Mouse (Mus musculus): ENCODE measurements around the gene Lats2.

Lats2 gene

DNA sequence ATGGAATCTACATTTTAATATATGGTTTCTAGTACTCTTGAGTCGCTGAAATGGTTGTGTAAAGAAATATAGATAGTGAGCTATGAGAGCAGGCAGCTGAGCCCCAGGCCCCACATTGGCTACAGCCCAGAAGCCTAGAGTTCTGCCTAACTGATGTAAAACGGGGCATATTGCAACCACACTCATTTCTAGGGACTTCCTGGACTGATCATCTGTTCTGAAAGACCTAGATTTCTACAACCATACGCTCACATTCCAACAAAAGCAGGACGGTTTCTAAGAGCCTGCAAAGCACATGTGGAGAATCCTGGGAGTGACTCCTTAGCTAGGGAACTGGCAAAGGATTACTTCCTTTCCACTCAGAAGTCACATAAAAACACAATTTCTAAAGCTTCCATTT, 22.0 kb downstream of the Lats2 start:
- DNase-seq = no peak

DNA sequence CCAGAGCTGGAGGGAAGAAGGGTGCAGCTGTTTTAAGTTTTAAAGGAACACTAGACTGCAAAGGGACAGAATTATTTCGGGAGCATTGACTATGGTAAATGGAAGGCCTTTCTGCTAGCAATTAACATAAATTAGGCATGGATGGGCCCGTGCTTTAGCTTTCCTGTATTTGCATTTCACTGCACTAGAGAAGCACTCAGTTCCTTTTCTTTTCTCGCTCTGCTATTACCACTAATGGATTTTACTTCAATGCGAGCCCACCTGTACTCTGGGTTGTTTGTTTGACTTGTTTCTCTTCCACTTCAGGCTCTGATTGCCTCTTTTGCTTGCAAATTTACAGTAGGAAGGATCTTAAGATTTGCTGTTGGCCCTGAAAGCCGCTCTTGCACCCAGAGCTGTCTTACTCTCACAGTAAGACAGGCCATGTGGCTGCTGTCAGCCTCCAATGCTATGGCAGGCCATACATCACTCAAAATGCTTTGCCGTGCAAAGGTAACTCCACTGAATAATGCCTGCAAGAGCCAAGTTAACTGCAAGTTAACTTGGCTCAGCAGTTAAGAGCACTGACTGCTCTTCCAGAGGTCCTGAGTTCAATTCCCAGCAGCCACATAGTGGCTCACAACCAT, 25.4 kb downstream of the Lats2 start:
- DNase-seq = no peak

DNA sequence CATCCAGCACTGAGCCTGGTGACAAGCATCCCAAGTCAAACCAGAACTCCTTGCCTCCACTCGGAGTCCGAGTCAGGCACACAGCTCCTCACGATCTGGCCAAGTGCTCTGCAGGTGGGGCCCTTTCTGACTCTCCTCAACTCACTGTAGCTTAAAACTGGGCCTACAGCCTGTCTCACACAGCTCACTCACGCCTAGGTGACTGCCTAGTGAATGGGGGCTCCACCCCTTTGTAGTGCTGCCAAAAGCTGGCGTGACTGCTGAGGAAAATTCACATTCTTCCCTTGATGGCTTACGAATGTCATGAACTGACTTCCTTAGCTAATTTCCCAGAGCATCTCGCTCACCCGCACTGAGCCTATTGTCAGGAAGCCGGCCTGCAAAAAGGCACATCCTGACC, 27.7 kb downstream of the Lats2 start:
- peak; percentile 80 for DNase-seq

DNA sequence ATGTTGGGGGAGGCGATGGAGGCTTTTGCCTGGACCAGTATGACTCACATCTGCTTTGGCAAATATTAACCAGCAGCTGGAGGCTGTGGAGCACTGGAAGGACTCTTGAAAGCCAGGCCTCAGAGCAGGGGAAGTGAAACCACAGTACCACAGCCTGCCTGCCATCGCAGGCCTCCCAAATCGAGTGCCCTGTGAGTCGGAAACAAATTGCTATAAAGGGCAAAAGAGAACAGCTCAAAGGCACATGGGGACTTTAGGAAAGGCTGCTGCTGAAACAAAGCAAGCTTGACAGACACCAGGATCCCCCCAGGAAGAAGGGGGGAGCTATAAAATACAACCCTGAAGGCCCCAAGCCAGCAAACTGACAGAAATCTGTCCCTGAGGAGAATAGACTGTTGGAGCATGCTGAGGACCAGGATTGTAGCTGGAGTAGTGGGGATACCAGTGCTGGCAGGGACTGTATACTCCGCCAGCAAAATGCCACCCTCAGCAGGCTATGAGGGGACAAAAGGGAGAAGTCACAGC, 28.2 kb downstream of the Lats2 start:
- DNase-seq = peak; percentile 60

DNA sequence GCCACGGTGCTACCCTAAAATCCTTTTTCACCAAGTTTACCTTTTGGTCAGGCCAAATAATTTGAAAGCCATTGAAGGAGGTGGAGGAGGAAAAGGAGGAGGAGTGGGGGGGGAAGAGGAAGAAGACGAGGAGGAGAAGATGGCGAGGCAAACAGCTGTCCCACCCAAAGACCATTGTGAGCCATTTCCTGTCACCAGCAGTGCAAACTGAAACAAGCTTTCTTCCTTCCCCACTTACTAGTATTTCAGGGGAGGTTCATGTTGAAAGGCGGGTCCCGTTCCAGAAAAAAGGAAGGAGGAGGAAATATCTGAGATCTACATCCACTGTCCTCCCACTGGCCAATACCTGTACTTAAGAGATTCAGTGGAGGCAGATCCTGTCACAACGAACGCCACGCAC, 28.8 kb downstream of the Lats2 start:
- no peak for DNase-seq

DNA sequence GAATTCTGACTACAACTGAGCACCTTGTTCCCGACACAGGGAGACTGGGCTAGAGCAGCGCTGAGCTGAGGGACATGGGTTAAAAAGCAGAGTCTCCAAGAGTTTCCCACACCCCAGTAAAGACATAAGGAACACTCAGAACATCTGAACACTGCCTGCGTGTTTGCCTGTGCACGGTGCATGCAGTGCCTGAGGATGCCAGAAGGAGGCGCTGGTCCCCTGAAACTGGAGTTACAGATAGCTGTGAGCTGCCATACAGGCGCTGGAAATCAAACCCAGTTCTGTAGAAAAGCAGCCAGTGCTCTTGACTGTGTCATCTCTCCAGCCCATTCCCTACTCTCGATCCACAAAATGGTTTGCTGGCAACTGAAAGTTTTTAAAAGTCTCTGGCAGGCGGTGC, 32.0 kb downstream of the Lats2 start:
- no peak for DNase-seq

DNA sequence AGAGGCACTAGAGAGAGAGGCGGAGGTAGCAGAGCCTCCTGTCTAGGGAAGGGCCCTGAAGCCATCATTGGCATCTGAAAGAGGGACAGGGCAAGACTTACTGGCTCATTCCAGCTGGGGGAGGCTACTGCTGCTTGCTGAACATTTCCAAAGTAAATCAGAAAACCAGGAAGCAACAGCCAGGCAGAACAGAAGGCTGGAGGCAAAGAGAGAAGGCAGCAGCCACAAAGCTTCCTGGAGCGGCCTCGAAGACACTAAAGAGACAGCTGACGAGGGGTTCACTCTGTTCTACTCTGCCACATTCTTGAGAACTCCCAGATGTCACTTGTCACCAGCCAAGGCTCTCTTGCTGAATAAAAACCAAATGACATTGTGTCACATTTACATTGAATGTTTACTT, 33.7 kb downstream of the Lats2 start:
- no peak for DNase-seq

DNA sequence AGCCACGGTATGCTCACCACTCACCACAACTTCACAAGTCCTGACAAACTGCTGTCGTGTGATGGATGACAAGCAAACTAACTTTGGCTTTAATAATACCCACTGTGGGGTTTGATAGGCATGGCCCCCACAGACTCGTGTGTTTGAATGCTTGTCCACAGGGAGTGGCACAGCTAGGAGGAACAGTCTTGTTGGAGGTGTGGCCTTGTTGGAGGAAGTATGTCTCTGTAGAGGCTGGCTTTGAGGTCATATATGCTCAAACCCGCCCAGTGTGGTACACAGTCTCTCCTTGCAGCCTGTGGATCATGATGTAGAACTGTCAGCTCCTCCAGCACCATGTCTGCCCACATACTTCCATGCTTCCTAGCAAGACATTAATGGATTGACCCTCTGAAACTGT, 39.9 kb downstream of the Lats2 start:
- no peak for DNase-seq

DNA sequence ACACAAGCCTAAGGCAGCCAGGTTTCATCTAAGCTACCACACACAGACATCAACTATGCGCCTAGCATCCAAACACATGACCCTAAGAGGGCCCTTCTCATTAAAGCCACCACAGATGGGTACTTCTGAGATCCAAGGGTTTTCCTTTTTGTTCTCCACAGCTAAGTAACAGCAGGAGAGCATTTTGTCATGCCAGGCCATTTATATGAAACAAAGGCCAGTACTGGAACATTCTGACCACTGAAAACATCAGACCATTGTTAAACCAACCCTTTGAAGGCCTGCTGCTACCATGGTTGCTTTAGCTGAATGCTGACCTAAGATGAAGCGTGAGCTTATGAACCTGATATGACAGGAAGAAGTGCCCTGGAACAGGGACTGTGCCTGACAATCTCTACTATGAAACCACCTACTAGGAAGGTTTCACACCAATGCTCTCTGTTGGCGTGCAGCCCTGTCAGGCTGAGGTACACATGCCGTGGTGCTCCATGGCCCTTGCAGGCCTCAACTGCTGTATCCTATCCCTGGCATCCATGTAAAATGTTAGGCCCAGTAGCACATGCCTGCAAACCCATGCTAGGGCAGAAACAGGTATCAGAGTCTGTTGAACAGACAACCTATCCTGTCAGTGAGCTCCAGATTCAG, 41.5 kb downstream of the Lats2 start:
- no peak for DNase-seq

DNA sequence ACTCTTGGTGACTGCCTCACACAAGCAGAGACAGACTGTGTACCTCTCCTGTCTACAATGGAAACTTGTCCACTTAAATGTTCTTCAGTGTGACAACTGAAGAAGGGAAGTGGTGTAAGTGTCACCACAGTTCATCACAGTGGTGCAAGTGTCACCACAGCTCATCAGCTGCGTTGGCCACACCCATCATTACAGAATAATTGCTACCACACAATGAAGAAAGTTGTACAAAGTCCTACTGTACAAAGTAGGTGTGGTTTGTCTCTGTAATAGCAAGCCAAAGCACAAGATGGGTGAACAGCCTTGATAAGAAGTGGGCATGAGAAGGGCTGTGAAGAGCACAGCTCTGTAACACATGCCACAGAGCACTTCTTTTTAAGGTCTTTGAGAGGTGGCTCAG, 45.3 kb downstream of the Lats2 start:
- no peak for DNase-seq

DNA sequence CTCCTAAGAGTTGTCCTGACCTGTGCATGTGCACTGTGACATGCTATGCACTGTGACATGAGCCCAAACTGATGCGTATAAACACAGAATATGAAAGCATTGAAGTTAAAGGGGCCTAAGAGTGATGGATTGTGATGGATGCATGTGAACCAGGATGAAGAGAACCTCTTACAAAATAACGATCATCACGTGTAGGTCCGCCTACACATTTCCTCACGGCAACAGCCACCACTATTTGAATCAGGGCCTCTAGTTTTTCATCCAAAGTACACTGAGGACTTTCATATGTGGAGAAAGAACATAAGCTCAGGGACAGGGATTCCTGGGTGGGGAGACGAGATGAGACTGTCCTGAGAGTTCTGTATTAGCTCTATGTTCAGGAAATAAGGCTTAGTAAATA, 47.1 kb downstream of the Lats2 start:
- no peak for DNase-seq

DNA sequence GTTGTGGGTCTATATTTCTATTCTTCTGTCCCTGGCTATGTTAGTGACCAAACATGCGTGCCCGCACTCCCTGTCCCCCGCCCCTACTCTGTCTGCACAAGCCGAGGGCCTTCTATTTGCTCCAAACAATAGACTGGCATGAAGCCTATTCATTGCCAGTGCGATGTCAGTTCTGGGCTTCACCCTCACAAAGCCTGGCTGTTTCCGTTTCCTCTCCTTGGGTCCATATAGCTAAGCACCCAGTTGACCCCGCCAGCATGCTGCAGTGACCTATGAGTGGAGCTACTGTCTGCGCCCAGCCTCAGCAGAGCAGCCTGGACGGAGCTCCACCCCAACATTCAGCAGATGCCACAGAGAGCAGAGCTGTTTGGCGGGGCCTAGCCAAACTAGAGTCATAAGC, 49.0 kb downstream of the Lats2 start:
- DNase-seq = no peak

DNA sequence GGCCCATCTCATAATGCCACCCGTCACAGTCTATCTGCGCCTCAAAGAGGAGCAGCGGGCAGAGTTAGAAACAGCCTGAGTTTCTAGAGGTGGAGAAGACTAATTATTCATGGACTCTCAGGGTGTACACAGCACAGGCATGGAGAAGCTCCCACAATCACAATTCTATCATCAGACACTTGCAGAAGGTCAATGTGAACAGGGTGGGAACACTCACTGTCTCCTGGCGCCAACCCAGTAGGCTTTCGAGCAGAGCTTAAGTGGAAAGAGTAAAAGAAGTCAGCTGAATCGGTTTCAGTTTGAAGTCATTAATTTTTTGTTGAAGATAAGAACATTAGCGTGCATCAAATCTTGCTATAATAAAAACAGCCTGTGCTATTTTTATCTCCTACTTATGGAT, 49.6 kb downstream of the Lats2 start:
- DNase-seq = no peak

DNA sequence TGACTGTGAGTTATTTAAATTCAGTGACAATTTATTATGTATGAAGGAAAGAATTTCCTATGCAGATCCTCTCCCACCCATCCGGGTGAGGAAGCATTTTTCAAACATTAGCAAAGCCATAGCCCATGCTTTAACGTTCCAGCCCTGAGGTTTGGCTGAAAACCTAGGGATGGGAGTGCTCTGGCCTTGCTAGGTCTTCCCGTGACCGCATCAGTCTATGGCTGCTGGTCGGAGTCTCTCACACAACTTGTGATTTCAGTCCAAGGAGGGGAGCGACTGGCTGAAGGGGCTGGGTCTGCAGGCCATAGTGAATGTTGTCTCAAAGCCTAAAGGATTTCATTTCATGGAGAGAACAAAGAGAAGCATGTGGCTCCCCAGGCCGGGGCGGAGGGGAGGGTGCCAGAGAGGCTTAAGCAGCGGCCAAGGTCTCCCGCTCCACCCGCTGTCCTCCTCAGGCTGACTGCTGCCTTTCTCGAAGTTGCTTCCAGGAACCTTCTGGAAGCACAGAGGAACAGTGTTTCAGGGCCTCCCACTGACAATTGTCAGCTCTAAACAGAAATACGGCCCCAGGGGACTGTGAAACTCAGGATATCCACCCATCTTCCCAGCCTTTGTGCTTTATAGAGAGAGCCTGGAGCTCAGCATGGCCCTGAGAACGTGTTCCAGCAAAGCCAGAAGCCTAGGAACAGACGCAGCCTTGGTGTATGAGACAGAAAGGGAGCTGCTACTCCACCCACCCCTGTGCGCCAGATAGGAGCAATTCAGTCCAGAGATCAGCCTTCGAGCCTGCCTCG, 50.9 kb downstream of the Lats2 start:
- no peak for DNase-seq

DNA sequence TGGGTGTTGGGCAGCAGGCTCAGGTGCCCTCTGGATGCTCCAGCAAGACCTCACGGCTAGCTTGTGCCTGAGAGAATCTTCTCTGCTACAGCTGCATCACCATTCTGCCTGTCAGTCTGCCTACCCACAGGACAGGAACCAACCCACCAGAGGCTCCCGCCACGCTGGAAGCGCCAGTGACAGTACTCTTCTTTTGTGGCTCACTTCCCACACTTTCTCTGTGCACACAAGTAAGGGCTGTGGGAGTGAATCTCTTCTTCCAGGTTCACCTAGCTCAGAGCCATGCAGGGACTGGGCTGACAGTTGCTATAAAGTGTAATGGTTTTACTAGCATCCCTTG, 51.5 kb downstream of the Lats2 start:
- no peak for DNase-seq

DNA sequence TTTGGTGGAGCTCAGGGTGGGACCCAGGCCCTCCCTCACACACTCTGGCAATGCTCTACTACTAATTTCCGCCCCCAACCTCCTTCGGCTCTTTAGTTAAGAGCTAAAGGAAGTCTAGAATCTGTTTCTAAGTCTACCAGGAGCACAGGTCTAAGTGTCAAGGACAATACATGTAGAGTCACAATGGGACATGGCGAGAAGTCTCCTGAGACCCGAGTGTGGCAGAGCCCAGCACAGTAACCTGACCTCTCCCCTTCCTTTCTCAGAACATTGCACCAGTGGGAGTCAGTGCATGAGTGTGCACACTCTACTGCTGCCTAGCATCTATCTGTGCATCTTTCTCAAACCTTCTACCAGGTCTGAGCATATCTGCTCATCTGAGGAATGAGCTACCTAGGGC, 52.4 kb downstream of the Lats2 start:
- no peak for DNase-seq

DNA sequence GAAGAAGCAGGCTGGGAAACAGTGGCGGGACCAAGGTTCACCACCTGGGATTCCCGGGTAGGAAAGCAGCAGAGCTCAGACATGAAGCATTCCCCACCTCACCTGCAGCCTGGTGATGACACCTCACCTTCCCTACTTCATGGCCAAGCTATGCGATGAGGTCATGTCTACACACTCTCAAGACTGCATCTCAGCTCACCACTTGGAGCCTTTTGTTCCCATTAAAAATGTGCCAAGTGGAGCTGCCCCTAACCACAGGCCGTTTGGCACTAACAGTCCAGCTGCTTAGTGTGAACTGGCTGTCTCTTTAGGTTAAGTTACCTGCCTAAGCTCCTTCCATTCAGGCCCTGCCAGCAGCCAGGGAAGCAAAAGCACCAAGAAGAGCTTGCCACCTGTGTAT, 53.1 kb downstream of the Lats2 start:
- DNase-seq = no peak

DNA sequence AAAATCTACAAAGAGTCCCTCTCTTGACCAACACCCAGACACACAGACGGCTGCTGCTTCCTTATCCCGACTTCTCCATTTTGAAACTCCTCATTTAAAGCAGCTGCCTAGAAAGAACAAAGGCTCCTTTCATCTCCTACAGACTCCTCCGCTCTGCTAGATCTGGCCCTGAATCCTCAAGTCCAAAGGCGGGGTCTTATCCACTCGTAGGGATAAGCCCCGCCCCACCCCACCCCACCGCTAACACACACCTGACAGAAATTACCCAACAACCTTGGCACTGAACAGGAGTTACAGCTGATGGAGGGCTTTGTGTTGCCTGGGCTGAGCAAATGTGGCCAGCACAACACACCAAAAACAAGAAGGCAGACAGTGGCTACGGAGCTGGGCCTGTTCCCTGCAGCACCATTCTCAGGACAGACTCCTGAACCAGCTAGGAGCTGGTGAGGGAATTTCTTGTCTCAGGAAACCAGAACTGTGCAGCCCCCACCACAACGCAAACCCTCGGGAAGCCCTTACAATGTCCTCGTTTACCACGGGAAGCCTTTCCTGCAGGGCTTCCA, 56.2 kb downstream of the Lats2 start:
- DNase-seq = no peak

DNA sequence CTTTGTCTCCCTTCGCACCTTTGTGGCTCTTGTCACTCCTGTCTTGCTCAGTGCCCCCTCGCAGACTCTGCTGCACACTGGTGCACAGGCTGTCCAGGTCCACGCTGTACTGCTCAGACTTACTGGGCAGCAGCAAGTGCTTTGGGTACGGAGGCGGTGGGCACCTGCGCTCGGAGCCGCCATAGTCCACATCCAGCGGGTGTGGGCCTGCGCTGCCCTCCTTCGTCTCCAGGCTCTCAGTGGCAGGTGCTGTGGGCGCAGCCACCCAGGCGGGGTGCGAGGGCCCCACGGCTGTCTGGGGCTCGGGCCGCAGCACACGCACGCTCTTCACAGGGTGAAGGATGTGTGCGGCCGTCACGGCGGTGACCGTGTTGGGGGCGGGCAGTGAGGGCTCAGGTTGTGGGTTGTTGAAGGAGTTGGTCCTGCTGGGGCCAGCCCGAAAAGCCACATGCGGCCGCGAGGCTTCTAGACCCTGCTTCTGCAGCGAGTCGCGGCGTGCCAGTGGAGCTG, 58.7 kb downstream of the Lats2 start:
- DNase-seq = no peak

DNA sequence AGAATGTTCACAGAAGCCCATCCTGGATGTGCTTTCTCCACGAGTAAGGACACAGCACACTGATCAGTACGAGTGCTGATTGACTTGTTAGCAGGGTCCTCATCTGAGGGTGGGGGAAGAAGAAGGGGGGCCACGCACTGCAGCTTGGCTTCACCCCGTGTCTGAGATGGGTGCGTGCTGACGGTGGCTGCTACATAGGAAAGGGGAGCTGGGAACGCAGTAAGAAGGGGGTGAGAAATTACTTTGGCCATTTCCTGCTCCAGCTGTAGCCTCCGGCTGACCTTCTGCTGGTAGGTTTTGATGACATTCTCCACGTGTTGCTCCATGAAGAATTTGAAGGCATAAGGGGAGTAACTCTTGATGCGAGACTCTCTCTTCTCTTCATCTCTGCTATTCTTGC, 59.2 kb downstream of the Lats2 start:
- DNase-seq = no peak

DNA sequence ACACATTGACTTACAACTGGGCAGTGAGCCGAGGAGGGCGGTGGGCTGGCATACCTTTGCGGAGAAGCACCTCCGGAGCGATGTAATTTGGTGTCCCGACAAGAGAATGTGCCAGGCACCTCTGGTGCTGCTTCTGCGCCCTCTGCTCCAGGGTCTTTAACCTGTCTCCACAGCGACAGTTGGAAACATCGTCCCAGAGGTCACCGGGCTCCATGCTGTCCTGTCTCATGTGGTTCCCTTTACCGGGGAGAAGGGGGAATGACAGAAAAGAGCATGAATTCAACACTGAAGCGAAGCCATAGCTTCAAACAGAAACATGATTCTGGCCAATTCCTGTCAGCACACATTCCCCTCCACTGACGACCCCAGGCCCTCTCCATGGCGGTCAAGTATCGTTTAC, 62.1 kb downstream of the Lats2 start:
- no peak for DNase-seq

DNA sequence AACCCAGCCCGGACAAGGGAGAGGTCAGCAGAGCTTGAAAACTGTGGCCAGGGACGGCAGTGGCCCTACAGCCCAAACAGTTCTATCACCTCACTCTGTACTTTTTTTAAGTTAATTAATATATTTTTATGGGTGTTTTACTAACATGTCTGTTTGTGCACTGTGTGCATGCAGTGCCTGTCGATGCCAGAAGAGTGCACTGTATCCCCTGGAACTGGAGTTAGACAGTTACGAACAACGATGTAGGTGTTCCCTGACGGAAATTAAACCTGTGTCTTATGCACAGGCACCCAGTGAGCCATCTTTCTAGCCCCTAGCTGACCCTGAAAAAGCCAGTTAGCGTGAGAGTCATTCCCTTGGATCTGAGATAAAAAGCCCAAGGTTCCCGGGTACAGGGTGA, 62.6 kb downstream of the Lats2 start:
- DNase-seq = no peak

DNA sequence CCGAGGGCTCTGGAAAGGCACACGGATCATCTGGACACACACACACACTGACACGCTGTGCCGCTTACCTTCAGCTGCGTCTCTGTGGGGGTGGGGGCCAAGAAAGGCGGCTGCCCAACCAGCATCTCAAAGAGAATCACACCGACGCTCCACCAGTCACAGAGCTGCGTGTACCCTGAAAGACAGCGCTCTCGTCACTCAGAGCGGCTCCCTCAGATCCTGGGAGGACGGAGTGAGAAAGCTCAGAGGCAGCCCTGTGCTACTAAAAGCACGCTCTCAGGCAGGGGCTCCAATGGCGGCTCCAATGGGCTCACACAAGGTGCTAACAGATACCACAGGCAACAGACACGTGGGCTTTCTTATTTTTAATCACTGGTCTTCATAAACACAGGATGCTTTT, 63.9 kb downstream of the Lats2 start:
- DNase-seq = no peak
